Mouse (Mus musculus): ENCODE results near the gene Cep97.

- TF ChIP-seq CHD2 (IDR thresholded peaks at IDR 0.05; ENCODE audit: low read depth, low read length) (no peak), HCFC1 (IDR thresholded peaks at IDR 0.05; ENCODE audit: borderline replicate concordance, insufficient read depth, low read length) (no peak)
These were observed 84.2 kb downstream of the Cep97 start for GRCm38 (mm10) chr16:55850485-55850884.

All from ES-E14 (cell line).